Mouse (Mus musculus): Measurements from ENCODE around the gene Efcab2.

DNA sequence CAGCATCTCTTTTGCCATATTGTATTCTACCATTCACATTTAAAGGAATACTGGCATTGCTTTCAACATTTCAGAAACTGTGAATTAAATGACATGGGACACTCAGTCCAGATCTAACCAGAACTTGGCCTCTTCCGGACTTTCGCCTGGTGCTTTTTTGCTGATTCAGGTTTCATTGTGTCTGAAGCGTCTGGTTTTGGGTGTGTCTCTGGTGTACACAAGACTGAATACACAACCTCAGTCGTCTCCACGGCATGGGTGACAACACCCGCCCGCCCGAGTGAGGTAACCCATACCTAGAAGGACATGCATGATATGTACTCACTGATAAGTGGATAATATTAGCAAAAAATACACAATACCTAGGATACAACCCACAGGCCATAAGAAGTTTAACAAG is 101.1 kb downstream of the Efcab2 start:
- TF ChIP-seq POLR2A (IDR thresholded peaks at IDR 0.05; ENCODE audit: control insufficient read depth, extremely low read depth, insufficient read depth, low read length, poor library complexity) (no peak), CTCF (IDR thresholded peaks at IDR 0.05; ENCODE audit: borderline replicate concordance, control insufficient read depth, extremely low read depth, insufficient read depth, low read length, poor library complexity) (no peak)
